20 mouse cellular contexts compared by ENCODE assay signal in genomic region chr5:52755989-52756388, GRCm38 (mm10).
"Had no signal": no experiment of that assay in that cellular context is flagged by ENCODE, and none has a peak within 500 bp of the region (broad histone marks: within the 10 kb centered on the region; RNA-seq: fewer than 3 reads in every experiment).

No protein-coding gene starts in this region.

- ATAC-seq: intestine, embryonic 15.5 days; midbrain, embryonic 15.5 days had no signal

- H3K4me1 ChIP-seq: intestine, embryonic 15.5 days; kidney, embryonic 15.5 days; liver, embryonic 13.5 days; midbrain, embryonic 12.5 days; midbrain, embryonic 15.5 days; neural tube, embryonic 13.5 days had no signal

- H3K27me3 ChIP-seq: intestine, embryonic 15.5 days; kidney, embryonic 15.5 days; liver, embryonic 13.5 days; midbrain, embryonic 12.5 days; midbrain, embryonic 15.5 days; neural tube, embryonic 13.5 days had no signal

- H3K9ac ChIP-seq: intestine, embryonic 15.5 days; kidney, embryonic 15.5 days; liver, embryonic 13.5 days; midbrain, embryonic 12.5 days; midbrain, embryonic 15.5 days; neural tube, embryonic 13.5 days had no signal

- H3K27ac ChIP-seq: intestine, embryonic 15.5 days; kidney, embryonic 15.5 days; left cerebral cortex, adult 2 months; liver, embryonic 13.5 days; macrophage; midbrain, embryonic 12.5 days; midbrain, embryonic 15.5 days; neural tube, embryonic 13.5 days; stomach, postnatal 0 days had no signal

- H3K36me3 ChIP-seq: intestine, embryonic 15.5 days; midbrain, embryonic 12.5 days; midbrain, embryonic 15.5 days had no signal

- H3K4me3 ChIP-seq: intestine, embryonic 15.5 days; kidney, embryonic 15.5 days; left cerebral cortex, adult 2 months; liver, embryonic 13.5 days; midbrain, embryonic 12.5 days; midbrain, embryonic 15.5 days; myocyte; neural tube, embryonic 13.5 days had no signal

- H3K4me2 ChIP-seq: intestine, embryonic 15.5 days; kidney, embryonic 15.5 days; liver, embryonic 13.5 days; midbrain, embryonic 12.5 days; midbrain, embryonic 15.5 days; neural tube, embryonic 13.5 days had no signal

- DNase-seq: kidney, adult 11 months; kidney, adult 8-10 months; kidney, postnatal 10 days; kidney, postnatal 36 days; layer of hippocampus, postnatal 36 days; liver, embryonic 13.5 days; retina, postnatal 1 day; right cerebral cortex, postnatal 25 days; thymus, adult 2 months; thymus, postnatal 14 days; thymus, postnatal 4 days had no signal

- H3K9me3 ChIP-seq: intestine, embryonic 15.5 days; kidney, embryonic 15.5 days; liver, embryonic 13.5 days; midbrain, embryonic 12.5 days; midbrain, embryonic 15.5 days; neural tube, embryonic 13.5 days had no signal
